Mouse (Mus musculus) liver, postnatal 0 days (tissue): ENCODE results near the gene Nrm.
A peak's percentile ranks its signal among the peaks of the same experiment; 100 is the strongest.

Source experiments
- CTCF ChIP-seq: sonication (generic); IDR thresholded peaks from 2 replicates; pipeline ENCODE4 v1.5.1; 2016; ENCODE audit warnings: antibody characterized with exemption, low read depth
- EP300 ChIP-seq: IDR thresholded peaks from 2 replicates; pipeline ENCODE4 v1.6.1; 2016; ENCODE audit warnings: antibody characterized with exemption, low read depth, mild to moderate bottlenecking

- TF ChIP-seq CTCF, result peak; percentile 55
- TF ChIP-seq EP300, result no peak
Observed at GRCm38 (mm10) chr17:35866911-35867890, 6.1 kb downstream of the Nrm start.
